8 mouse cellular contexts compared by ENCODE assay signal in genomic region chr5:145280371-145281143, GRCm38 (mm10). TPM values are rescaled to one million over a fixed set of nuclear protein-coding genes. Genes with fewer than 3 reads are reported as not detected.
A peak's percentile ranks its signal among the peaks of the same experiment; 100 is the strongest.
DNase-seq lines count a peak whose midpoint lies in the region; ATAC-seq lines count a peak whose summit lies in the region.

Gene Zscan25, plus strand, starts transcription at chr5:145280500.

- intact Hi-C loops in heart, postnatal 14 days (cut with DNase I), result loop anchor here (2.0 kb wide), 1 partner anchor 50 kb away; the partner anchor contains the start of gene Zfp655

- H3K4me3 ChIP-seq in forebrain, embryonic 14.5 days (ENCODE audit: low read depth, low read length), result peak within 1 kb of the TSS; percentile 88
- H3K4me3 ChIP-seq in neural tube, embryonic 15.5 days (replicated peaks), result peak within 1 kb of the TSS; percentile 98

- peak within 1 kb of the TSS; percentile 86 for H3K27ac ChIP-seq in forebrain, embryonic 14.5 days (ENCODE audit: low read depth, low read length)
- H3K27ac ChIP-seq in neural tube, embryonic 15.5 days (replicated peaks), result peak within 1 kb of the TSS; percentile 88

- peak within 1 kb of the TSS; percentile 90 for H3K9ac ChIP-seq in forebrain, embryonic 14.5 days (ENCODE audit: low read length)
- peak within 1 kb of the TSS; percentile 99 for H3K9ac ChIP-seq in neural tube, embryonic 15.5 days (replicated peaks)

- peak; percentile 99 for ATAC-seq in forebrain, embryonic 14.5 days
- peak; percentile 98 for ATAC-seq in neural tube, embryonic 15.5 days (ENCODE audit: low FRiP score)

- H3K36me3 ChIP-seq in forebrain, embryonic 14.5 days (ENCODE audit: control insufficient read depth, insufficient read depth, low read length), result peaks cover 25% of the 10 kb centered on the region
- H3K36me3 ChIP-seq in neural tube, embryonic 15.5 days, result peaks cover 30% of the 10 kb centered on the region

- peak; percentile 97 for DNase-seq in ES-CJ7 (ENCODE audit: low read depth, low spot score)
- DNase-seq in cerebellum, adult 11 months, result peak; percentile 91
- DNase-seq in forebrain, embryonic 14.5 days (ENCODE audit: low spot score), result peak; percentile 95
- DNase-seq in heart, postnatal 14 days, result peak; percentile 90 to 92
- DNase-seq in layer of hippocampus, adult 11-12 months (ENCODE audit: low spot score), result peak; percentile 92
- peak; percentile 92 to 95 for DNase-seq in lung, adult 18-20 months
- peak; percentile 94 for DNase-seq in testis, postnatal 14 days (ENCODE audit: low spot score)

- H3K4me2 ChIP-seq in forebrain, embryonic 14.5 days (ENCODE audit: low read length), result peak within 1 kb of the TSS; percentile 80
- H3K4me2 ChIP-seq in neural tube, embryonic 15.5 days, result peak within 1 kb of the TSS; percentile 88

- H3K9me3 ChIP-seq in forebrain, embryonic 14.5 days (replicated peaks; ENCODE audit: control insufficient read depth, low read length), result no peaks in the 10 kb centered on the region
- H3K9me3 ChIP-seq in neural tube, embryonic 15.5 days (replicated peaks), result no peaks in the 10 kb centered on the region

- under 1% methylated on average over 50 of the region's 50 CpGs for WGBS in forebrain, embryonic 14.5 days
- under 1% methylated on average over 50 of the region's 50 CpGs for WGBS in neural tube, embryonic 15.5 days

- no peaks in the 10 kb centered on the region for H3K27me3 ChIP-seq in forebrain, embryonic 14.5 days (replicated peaks; ENCODE audit: control insufficient read depth, insufficient read depth, low read length)
- no peaks in the 10 kb centered on the region for H3K27me3 ChIP-seq in neural tube, embryonic 15.5 days (replicated peaks)

- H3K4me1 ChIP-seq in forebrain, embryonic 14.5 days (ENCODE audit: control insufficient read depth, insufficient read depth, low read length), result no peaks in the 10 kb centered on the region
- H3K4me1 ChIP-seq in neural tube, embryonic 15.5 days, result peaks cover 15% of the 10 kb centered on the region

RNA-seq across cellular contexts. Expression of gene Zscan25, which starts in this region (rescaled TPM):
- polyA plus RNA-seq in forebrain, embryonic 14.5 days (2014; fragmentation: Nextera tagmentation; extraction: Ambion mirVana), result 0.98 and 1.6 TPM in 2 replicates
- 10 to 100 TPM; 11.0 to 13.9 TPM for total RNA-seq in heart, postnatal 14 days (2021)
- polyA plus RNA-seq in neural tube, embryonic 15.5 days (2015; fragmentation: Nextera tagmentation; extraction: Ambion mirVana), result 0.55 and 0.57 TPM in 2 replicates

Comparison
In these comparisons a context has a peak if more than half of its experiments do, and no peak if none do; other contexts are left out.
1. Peak in every context shown above with its lines: DNase-seq, ATAC-seq, H3K4me3 ChIP-seq and H3K27ac ChIP-seq.
2. Peak in ATAC-seq, H3K4me3 ChIP-seq, H3K27ac ChIP-seq, H3K9ac ChIP-seq and H3K4me2 ChIP-seq in neural tube, embryonic 15.5 days; RNA of the gene not detected or under 1 TPM.